Mouse (Mus musculus) lung, adult 2 months (tissue): ENCODE data around the gene Cdh1.

Experiments
- CTCF ChIP-seq: fragments of 200-500 bp; IDR thresholded peaks from 2 replicates; pipeline ENCODE4 v1.5.1; 2011; ENCODE audit warnings: mild to moderate bottlenecking, low read length, control low read depth; ENCODE audit not compliant: insufficient read depth
- POLR2A ChIP-seq: fragments of 200-500 bp; IDR thresholded peaks from 2 replicates; pipeline ENCODE4 v1.6.1; 2011; ENCODE audit warnings: low read depth, mild to moderate bottlenecking, control low read depth, low read length, borderline replicate concordance; ENCODE audit errors: extremely low read depth

DNA sequence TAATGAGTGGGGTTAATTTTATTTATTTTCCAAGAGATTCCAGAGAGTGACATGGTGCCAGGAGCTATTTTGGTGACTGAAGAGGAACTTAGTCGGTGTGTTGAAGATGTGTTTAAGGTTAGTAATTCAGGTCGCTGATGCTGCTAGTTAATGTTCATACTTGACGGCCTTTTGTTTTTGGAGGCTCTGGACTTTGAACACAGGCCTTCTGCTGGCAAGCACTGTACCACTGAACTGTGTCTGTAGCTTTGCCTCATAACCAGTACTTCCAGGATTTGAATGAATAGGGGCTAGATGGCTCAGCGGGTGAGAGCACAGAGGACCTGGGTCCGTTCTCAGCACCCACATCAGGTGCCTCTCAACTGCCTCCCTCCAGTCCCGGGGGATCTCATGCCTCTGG lies 97.0 kb downstream of the Cdh1 start:
- TF ChIP-seq CTCF (no peak), POLR2A (no peak)
